Mouse (Mus musculus) heart, postnatal 0 days (tissue): ENCODE data around the gene Bri3.

Source experiments
- CTCF ChIP-seq: IDR thresholded peaks from 2 replicates; pipeline ENCODE4 v1.5.1; 2016; ENCODE audit warnings: antibody characterized with exemption, control low read depth, low read depth
- EP300 ChIP-seq: IDR thresholded peaks from 2 replicates; pipeline ENCODE4 v1.6.1; 2016; ENCODE audit warnings: antibody characterized with exemption, low read depth

- TF ChIP-seq CTCF (no peak), EP300 (no peak)
Observed at GRCm38 (mm10) chr5:144283551-144284031, 39.4 kb downstream of the Bri3 start.
